Mouse (Mus musculus) heart, postnatal 0 days (tissue): ENCODE results near the gene Inava. TPM values are rescaled to one million over a fixed set of nuclear protein-coding genes. Genes with fewer than 3 reads are reported as not detected.

Source experiments
- ATAC-seq: fragments of 200-750 bp; cut with Nextera tagmentation; 2 replicates; pipeline ENCODE4 v1.8.0; 2017; ENCODE audit warnings: low read depth, moderate number of reproducible peaks, moderate library complexity; ENCODE audit not compliant: insufficient read depth
- DNase-seq: peaks from one replicate; pipeline ENCODE4 v3.0.0-alpha.2; 2016; ENCODE audit warnings: low spot score
- H3K27ac ChIP-seq: fragments of 300-500 bp; sonication (generic); 2 replicates; pipeline ENCODE4 v1.5.1; 2014; ENCODE audit warnings: low read depth, mild to moderate bottlenecking
- H3K27me3 ChIP-seq: fragments of 300-500 bp; sonication (generic); 2 replicates; pipeline ENCODE4 v1.6.1; 2014; ENCODE audit warnings: low read length, mixed read lengths; ENCODE audit not compliant: control insufficient read depth, insufficient read depth
- H3K36me3 ChIP-seq: fragments of 300-500 bp; sonication (generic); replicated peaks from 2 replicates; pipeline ENCODE4 v1.6.1; 2014; ENCODE audit warnings: low read length, mixed read lengths; ENCODE audit not compliant: control insufficient read depth, insufficient read depth
- H3K4me1 ChIP-seq: fragments of 300-500 bp; sonication (generic); 2 replicates; pipeline ENCODE4 v1.6.1; 2014; ENCODE audit warnings: antibody characterized with exemption; ENCODE audit not compliant: control insufficient read depth, insufficient read depth
- H3K4me2 ChIP-seq: fragments of 300-500 bp; sonication (generic); 2 replicates; pipeline ENCODE4 v1.6.1; 2014; ENCODE audit warnings: low read depth, mild to moderate bottlenecking, low read length, moderate library complexity
- H3K4me3 ChIP-seq: fragments of 300-500 bp; sonication (generic); 2 replicates; pipeline ENCODE4 v1.5.1; 2014; ENCODE audit warnings: low read depth, low read length
- H3K9ac ChIP-seq: fragments of 300-500 bp; sonication (generic); replicated peaks from 2 replicates; pipeline ENCODE4 v1.6.1; 2014; ENCODE audit warnings: low read depth, low read length, mixed read lengths
- H3K9me3 ChIP-seq: fragments of 300-500 bp; sonication (generic); replicated peaks from 2 replicates; pipeline ENCODE4 v1.6.1; 2016; ENCODE audit warnings: low read length; ENCODE audit not compliant: control insufficient read depth
- CTCF ChIP-seq: IDR thresholded peaks from 2 replicates; pipeline ENCODE4 v1.5.1; 2016; ENCODE audit warnings: antibody characterized with exemption, control low read depth, low read depth
- EP300 ChIP-seq: IDR thresholded peaks from 2 replicates; pipeline ENCODE4 v1.6.1; 2016; ENCODE audit warnings: antibody characterized with exemption, low read depth
- WGBS: fragments of 180-500 bp; shearing (Covaris S2); extraction: QIAGEN DNeasy Blood & Tissue Kit; methylation state at CpG from one replicate; pipeline ENCODE4 v1.1.7; 2014; 5-methylcytosine and 5-hydroxymethylcytosine counted together
- polyA plus RNA-seq: library from polyadenylated mRNA; unstranded; fragments of >200 nt; fragmentation: Nextera tagmentation; extraction: Ambion mirVana; gene quantifications from 2 replicates; pipeline ENCODE4 v1.2.1, GENCODE M21; 2015
- total RNA-seq: library from RNA; depleted of rRNA; stranded (reverse); fragments of >200 nt; gene quantifications from 2 replicates; pipeline ENCODE4 v1.2.3, GENCODE M21; 2014; ENCODE audit warnings: low replicate concordance

Inava gene
- total and polyA plus RNA-seq, 2 experiments from 2014 or later, result 0.42 TPM; not detected in 1

- Histone ChIP-seq H3K27ac (no peak overlapping the region), H3K4me1 (peaks cover 13% of the 10 kb centered on the region)
Measured at GRCm38 (mm10) chr1:136231596-136231995, 2.5 kb downstream of the Inava start.

GRCm38 (mm10) chr1:136230201-136230600, 3.9 kb downstream of the Inava start:
- no peak overlapping the region for H3K4me3 ChIP-seq
- no peak overlapping the region for H3K27ac ChIP-seq
- no peaks in the 10 kb centered on the region for H3K36me3 ChIP-seq
- H3K4me2 ChIP-seq, result no peak overlapping the region
- ATAC-seq (no peak), DNase-seq (no peak)
- peaks cover 66% of the 10 kb centered on the region for H3K27me3 ChIP-seq
- no peaks in the 10 kb centered on the region for H3K9me3 ChIP-seq
- 74% methylated on average over 11 of the region's 11 CpGs for WGBS
- TF ChIP-seq EP300, result no peak
- no peak for TF ChIP-seq CTCF
- H3K9ac ChIP-seq, result no peak overlapping the region
- H3K4me1 ChIP-seq, result peaks cover 13% of the 10 kb centered on the region

More at GRCm38 (mm10) chr1:136231596-136231995, 2.5 kb downstream of the Inava start:
- Histone ChIP-seq H3K9me3 (no peaks in the 10 kb centered on the region), H3K9ac (no peak overlapping the region), H3K27me3 (peaks cover 70% of the 10 kb centered on the region), H3K4me2 (no peak overlapping the region), H3K36me3 (no peaks in the 10 kb centered on the region), H3K4me3 (no peak overlapping the region)
- TF ChIP-seq CTCF, result no peak
- no peak for TF ChIP-seq EP300
- no peak for DNase-seq
- WGBS, result 13% methylated on average over 6 of the region's 6 CpGs
- no peak for ATAC-seq

GRCm38 (mm10) chr1:136229040-136229373, 5.1 kb downstream of the Inava start:
- no peak overlapping the region for H3K4me3 ChIP-seq
- ATAC-seq, result no peak
- H3K9me3 ChIP-seq, result no peaks in the 10 kb centered on the region
- H3K36me3 ChIP-seq, result no peaks in the 10 kb centered on the region
- no peak overlapping the region for H3K9ac ChIP-seq
- no peak overlapping the region for H3K27ac ChIP-seq
- TF ChIP-seq CTCF, result no peak
- TF ChIP-seq EP300, result no peak
- H3K27me3 ChIP-seq, result peaks cover 54% of the 10 kb centered on the region
- no peak overlapping the region for H3K4me2 ChIP-seq
- 49% methylated on average over 6 of the region's 6 CpGs for WGBS
- DNase-seq, result no peak
- peaks cover 7% of the 10 kb centered on the region; the same call in 1 of the 2 replicates for H3K4me1 ChIP-seq

DNA sequence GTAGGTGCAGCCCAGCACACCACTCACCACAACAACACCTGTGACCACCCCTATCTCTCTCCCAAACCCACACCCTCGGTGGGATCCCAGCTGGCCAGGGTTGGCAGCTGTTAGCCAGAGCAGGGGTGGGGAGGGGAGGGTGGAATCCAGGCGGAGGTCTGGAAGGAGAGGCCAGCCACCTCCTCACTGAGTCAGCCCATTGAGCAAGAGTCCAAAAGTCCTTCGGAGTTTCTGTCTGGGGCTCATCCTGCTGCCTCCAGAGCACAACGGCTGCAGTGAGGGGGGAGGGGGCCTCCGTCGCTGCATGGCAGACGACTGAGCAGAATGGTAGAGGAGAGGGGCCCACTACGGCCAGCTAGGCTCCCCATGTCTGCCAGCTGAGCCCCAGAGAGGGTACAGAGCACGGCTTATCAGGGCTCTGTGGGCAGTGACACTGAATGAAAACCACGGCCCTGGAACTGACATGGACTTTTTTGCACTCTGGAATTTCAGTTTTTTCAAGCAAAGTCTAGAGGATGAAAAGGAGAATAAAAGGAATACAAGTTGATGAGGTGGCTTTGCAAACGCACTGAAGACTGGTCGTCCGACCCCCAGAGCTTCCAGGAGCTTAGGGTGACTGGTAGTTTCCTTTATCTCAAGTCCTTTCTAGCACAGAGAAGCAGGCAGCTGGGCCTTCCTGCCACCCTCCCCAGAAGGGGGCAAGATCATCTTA, 5.6 kb downstream of the Inava start:
- Histone ChIP-seq H3K4me2 (peak overlapping the region; percentile 19; the same call in 1 of the 2 replicates), H3K36me3 (no peaks in the 10 kb centered on the region), H3K4me1 (peaks cover 2% of the 10 kb centered on the region; the same call in 1 of the 2 replicates), H3K27ac (no peak overlapping the region), H3K27me3 (peaks cover 48% of the 10 kb centered on the region), H3K9ac (no peak overlapping the region), H3K4me3 (no peak overlapping the region), H3K9me3 (no peaks in the 10 kb centered on the region)
- no peak for TF ChIP-seq EP300
- TF ChIP-seq CTCF, result no peak
- ATAC-seq, result no peak
- 22% methylated on average over 13 of the region's 13 CpGs for WGBS
- DNase-seq, result no peak

DNA sequence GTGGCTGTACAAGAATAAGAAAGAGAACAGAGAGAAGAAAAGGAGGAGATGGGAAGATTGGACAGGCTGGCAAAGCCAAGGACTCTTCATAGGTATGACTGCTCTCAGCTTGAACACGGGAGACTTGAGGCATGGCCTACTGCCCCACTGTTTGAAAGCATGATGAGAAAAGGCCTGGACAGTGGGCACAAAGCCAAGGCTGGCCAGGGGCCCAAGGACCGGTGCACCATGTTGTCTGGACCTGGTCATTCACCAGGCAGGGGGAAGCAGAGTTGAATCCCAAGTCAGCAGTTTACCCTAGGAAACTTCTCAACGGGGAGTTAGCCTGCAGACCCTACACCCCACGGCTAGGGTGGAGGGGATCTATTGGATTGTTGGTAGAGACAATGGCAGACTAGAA, 6.2 kb downstream of the Inava start:
- peaks cover 42% of the 10 kb centered on the region for H3K27me3 ChIP-seq
- WGBS, result 62% methylated on average over 4 of the region's 4 CpGs
- H3K9ac ChIP-seq, result no peak overlapping the region
- TF ChIP-seq CTCF (no peak), EP300 (no peak)
- no peaks in the 10 kb centered on the region for H3K4me1 ChIP-seq
- no peak overlapping the region for H3K27ac ChIP-seq
- no peaks in the 10 kb centered on the region for H3K9me3 ChIP-seq
- H3K4me3 ChIP-seq, result no peak overlapping the region
- ATAC-seq (no peak), DNase-seq (no peak)
- no peaks in the 10 kb centered on the region for H3K36me3 ChIP-seq
- H3K4me2 ChIP-seq, result no peak overlapping the region

- Histone ChIP-seq H3K9me3 (no peaks in the 10 kb centered on the region), H3K27me3 (peaks cover 30% of the 10 kb centered on the region), H3K9ac (no peak overlapping the region), H3K36me3 (no peaks in the 10 kb centered on the region), H3K4me1 (no peaks in the 10 kb centered on the region), H3K27ac (no peak overlapping the region), H3K4me3 (no peak overlapping the region), H3K4me2 (no peak overlapping the region)
- no peak for ATAC-seq
- WGBS, result 78% methylated on average over 8 of the region's 8 CpGs
- no peak for DNase-seq
- no peak for TF ChIP-seq EP300
- TF ChIP-seq CTCF, result no peak
Measured at GRCm38 (mm10) chr1:136226626-136227025, 7.4 kb downstream of the Inava start.
